Mouse (Mus musculus) layer of hippocampus, adult 2 months (tissue): ENCODE results near the gene Arcn1. TPM values are rescaled to one million over a fixed set of nuclear protein-coding genes. Genes with fewer than 3 reads are reported as not detected.
A peak's percentile ranks its signal among the peaks of the same experiment; 100 is the strongest.
"Not testable (repeated sequence)": the region's sequence is repeated elsewhere in the genome, so short reads cannot be mapped to it uniquely, and the experiment has no call there.

Source experiments
- DNase-seq, 2 experiments: peaks; one replicate each; pipeline ENCODE4 v3.0.0; 2022; ENCODE audit warnings: low spot score in 2 of 2
- H3K27ac ChIP-seq: fragments of 200-600 bp; 2 replicates; pipeline ENCODE4 v1.8.1; 2022
- H3K4me3 ChIP-seq: fragments of 200-600 bp; 2 replicates; pipeline ENCODE4 v1.8.1; 2022; ENCODE audit warnings: mild to moderate bottlenecking
- CTCF ChIP-seq: fragments of 200-600 bp; conservative IDR thresholded peaks from 2 replicates; pipeline ENCODE4 v1.8.1; 2022; ENCODE audit warnings: antibody characterized with exemption, mild to moderate bottlenecking, moderate library complexity
- total RNA-seq, 2 experiments: library from RNA; stranded (reverse); gene quantifications; 2 replicates each; pipeline ENCODE4 v1.2.3; 2021

Gene Arcn1
- total RNA-seq, 2 experiments from 2014 or later = 100.0 to 103 TPM

GRCm38 (mm10) chr9:44792842-44793241 is 25.2 kb upstream of the Arcn1 start:
- Histone ChIP-seq H3K27ac (no peak overlapping the region), H3K4me3 (no peak overlapping the region)
- TF ChIP-seq CTCF = no peak
- no peak for DNase-seq

DNA sequence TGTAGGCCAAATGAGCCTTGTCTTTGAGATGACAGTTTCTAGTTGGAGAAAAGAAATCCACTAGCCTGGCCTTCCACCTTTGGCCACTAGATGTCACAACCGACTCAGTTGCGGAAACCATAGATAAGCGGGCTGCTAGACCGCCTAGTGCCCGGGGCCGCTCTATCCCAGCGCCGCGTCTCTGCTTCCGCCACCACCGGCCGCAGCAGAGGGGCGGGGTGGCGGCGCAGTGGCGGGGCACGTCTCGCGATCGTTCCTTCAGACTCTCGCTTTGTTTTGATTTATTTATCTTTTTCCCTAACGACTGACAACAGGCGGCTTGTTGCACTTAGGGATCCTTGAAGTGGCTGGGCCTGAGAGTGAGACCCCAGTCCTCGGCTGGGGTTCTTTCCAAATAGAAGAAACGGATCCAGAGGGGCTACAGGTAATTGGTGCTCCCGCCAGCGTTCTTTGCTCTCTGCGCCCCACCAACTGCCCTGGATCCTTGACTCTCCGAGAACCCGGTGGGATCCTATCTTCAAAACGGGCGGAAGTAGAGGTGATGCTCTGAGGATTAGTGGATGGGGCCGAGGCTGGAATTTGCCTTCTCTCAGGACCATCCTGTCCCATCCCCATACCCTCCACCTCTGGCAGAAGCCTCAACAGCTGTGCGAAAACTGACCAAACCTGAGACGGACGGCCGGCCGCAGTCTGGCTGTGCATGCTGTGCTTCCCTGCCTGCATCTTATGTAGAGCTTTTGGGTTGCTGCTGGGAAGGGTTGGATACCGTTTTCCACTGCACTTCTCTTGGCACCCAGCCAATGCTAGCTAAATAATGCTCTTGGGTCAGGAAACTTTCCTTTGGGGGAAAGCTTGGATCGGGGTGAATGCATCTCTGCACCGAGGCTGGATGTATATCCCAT is 5.4 kb upstream of the Arcn1 start:
- TF ChIP-seq CTCF = peak; percentile 98; the same call in 1 of the 2 replicates
- Histone ChIP-seq H3K27ac (peak overlapping the region; percentile 90), H3K4me3 (peak overlapping the region; percentile 94)
- peak; percentile 90 to 93 for DNase-seq

- Histone ChIP-seq H3K27ac (peak overlapping the region; percentile 54), H3K4me3 (no peak overlapping the region)
- DNase-seq = no peak
- no peak for TF ChIP-seq CTCF
Observed at GRCm38 (mm10) chr9:44772392-44772749, 4.7 kb upstream of the Arcn1 start.

DNA sequence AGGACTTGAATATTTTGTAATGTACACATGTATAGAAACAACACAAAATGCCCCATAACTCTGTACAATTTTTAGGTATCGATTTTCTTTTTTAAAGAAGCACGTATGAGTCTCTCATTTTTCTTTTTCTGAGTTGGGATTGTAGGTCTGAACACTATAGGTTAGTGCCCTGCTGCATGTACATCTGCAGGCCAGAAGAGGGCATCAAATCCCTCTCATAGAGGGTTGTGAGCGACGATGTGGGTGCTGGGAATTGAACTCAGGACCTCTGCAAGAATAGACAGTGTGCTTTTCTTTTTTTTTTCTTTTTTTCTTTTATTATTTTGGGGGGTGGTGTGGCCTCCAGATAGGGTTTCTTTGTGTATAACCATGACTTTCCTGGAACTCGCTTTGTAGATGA is 3.7 kb upstream of the Arcn1 start:
- H3K27ac ChIP-seq = no peak overlapping the region
- DNase-seq = no peak
- 0 out of 2 replicates have a peak, but pooled peaks have one; percentile 13 for TF ChIP-seq CTCF
- no peak overlapping the region for H3K4me3 ChIP-seq

- Histone ChIP-seq H3K4me3 (peak overlapping the region; percentile 94), H3K27ac (peak overlapping the region; percentile 95)
- peak; percentile 38 for TF ChIP-seq CTCF
- DNase-seq = not testable (repeated sequence)
Observed at GRCm38 (mm10) chr9:44768029-44768394, 367 bp upstream of the Arcn1 start.

- TF ChIP-seq CTCF = no peak
- no peak for DNase-seq
- Histone ChIP-seq H3K4me3 (no peak overlapping the region), H3K27ac (no peak overlapping the region)
Observed at GRCm38 (mm10) chr9:44760873-44761272, 6.8 kb downstream of the Arcn1 start.

DNA sequence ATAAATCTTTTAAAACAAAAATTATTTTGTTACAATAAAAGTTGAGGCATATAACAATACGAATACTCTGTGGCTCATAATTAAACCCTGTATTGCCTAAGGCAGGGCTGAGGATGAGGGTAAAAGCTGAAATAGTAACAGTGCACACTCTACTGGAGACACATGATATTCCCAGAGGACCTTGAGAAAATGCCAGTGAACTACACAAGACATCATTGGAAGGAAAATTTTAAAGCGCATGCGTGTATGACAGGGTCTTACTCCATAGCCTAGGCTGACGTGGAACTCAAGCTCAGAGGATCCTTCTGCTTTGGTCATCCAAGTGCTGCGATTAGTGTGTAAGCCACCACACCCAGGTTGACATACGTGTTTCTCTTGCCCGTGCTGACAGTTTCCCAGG is 19.2 kb downstream of the Arcn1 start:
- no peak for DNase-seq
- Histone ChIP-seq H3K4me3 (no peak overlapping the region), H3K27ac (no peak overlapping the region)
- TF ChIP-seq CTCF = peak; percentile 69

- TF ChIP-seq CTCF = no peak
- H3K4me3 ChIP-seq = no peak overlapping the region
- H3K27ac ChIP-seq = no peak overlapping the region
- DNase-seq = no peak
Observed at GRCm38 (mm10) chr9:44747341-44747740, 20.3 kb downstream of the Arcn1 start.

- H3K27ac ChIP-seq = no peak overlapping the region
Observed at GRCm38 (mm10) chr9:44746666-44747065, 21.0 kb downstream of the Arcn1 start.

DNA sequence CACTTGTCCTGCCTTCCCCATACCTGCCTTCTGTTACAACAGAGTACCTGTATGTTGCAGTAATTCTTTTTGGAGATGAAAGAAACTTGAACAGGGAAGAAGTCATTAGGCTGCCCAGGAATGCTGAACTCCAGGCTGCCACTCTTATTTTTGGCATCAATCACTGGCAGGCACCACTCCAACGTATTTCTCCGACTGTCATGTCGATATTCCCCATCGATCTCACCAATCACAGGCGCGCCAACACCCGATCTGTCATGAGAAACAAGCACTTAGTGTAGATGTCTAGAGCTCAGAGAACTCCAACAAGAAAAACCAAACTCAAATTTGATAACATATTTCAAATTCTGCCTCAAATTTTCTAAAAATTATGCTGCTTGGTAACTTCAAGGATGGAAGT is 22.3 kb downstream of the Arcn1 start:
- no peak overlapping the region for H3K4me3 ChIP-seq
- H3K27ac ChIP-seq = no peak overlapping the region
- no peak for TF ChIP-seq CTCF
- no peak for DNase-seq

More at GRCm38 (mm10) chr9:44746666-44747065, 21.0 kb downstream of the Arcn1 start:
- no peak overlapping the region for H3K4me3 ChIP-seq
- peak; percentile 22 for TF ChIP-seq CTCF
- no peak for DNase-seq

DNA sequence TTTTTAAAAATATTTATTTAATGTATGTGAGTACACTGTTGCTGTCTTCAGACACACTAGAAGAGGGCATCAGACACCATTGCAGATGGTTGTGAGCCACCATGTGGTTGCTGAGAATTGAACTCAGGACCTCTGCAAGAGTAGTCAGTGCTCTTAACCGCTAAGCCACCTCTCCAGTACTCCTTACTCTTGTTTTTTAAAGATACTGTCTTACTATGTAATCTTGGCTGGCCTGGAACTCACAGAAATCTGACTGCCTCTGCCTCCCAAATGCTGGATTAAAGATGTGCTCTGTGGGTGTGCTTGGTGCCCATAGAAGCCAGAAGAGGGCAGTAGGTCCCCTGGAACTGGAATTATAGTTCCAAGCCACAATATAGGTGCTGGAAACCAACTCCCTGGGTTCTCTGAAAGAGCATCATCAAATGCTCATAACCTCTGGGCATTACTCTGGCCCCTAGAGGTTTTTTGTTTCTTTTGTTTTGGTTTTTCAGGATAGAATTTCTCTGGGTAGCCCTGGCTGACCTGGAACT is 26.9 kb downstream of the Arcn1 start:
- TF ChIP-seq CTCF = peak; percentile 37

GRCm38 (mm10) chr9:44737240-44737949 is 30.2 kb downstream of the Arcn1 start:
- Histone ChIP-seq H3K4me3 (no peak overlapping the region), H3K27ac (peak overlapping the region; percentile 8; the same call in 1 of the 2 replicates)
- TF ChIP-seq CTCF = no peak
- DNase-seq = no peak

More for the DNA sequence above, 26.9 kb downstream of the Arcn1 start:
- no peak overlapping the region for H3K4me3 ChIP-seq
- DNase-seq = no peak
- H3K27ac ChIP-seq = no peak overlapping the region

- Histone ChIP-seq H3K27ac (peak overlapping the region; percentile 74; the same call in 1 of the 2 replicates), H3K4me3 (no peak overlapping the region)
- DNase-seq = no peak
- no peak for TF ChIP-seq CTCF
Observed at GRCm38 (mm10) chr9:44736301-44736700, 31.3 kb downstream of the Arcn1 start.
